Mouse (Mus musculus): ENCODE results near the gene Tmem25.

- TF ChIP-seq CTCF (conservative IDR thresholded peaks at IDR 0.05; ENCODE audit: low read length): no peak
- no peak for TF ChIP-seq POU5F1 (IDR thresholded peaks at IDR 0.05; ENCODE audit: borderline replicate concordance, low read length)
Observed at GRCm38 (mm10) chr9:44807141-44807540, 8.0 kb upstream of the Tmem25 start.

All from E14TG2a.4 (cell line).